Mouse (Mus musculus) embryonic fibroblast, embryonic 13.5 days (primary cell): ENCODE measurements around the gene Atp8a2.

Experiments
- CTCF ChIP-seq: IDR thresholded peaks from 2 replicates; pipeline ENCODE4 v1.5.1; 2011; ENCODE audit warnings: mild to moderate bottlenecking, control low read depth, low read length, moderate library complexity, borderline replicate concordance; ENCODE audit not compliant: insufficient read depth
- POLR2A ChIP-seq: IDR thresholded peaks from 2 replicates; pipeline ENCODE4 v1.6.1; 2011; ENCODE audit warnings: low read depth, mild to moderate bottlenecking, control low read depth, low read length, moderate library complexity

DNA sequence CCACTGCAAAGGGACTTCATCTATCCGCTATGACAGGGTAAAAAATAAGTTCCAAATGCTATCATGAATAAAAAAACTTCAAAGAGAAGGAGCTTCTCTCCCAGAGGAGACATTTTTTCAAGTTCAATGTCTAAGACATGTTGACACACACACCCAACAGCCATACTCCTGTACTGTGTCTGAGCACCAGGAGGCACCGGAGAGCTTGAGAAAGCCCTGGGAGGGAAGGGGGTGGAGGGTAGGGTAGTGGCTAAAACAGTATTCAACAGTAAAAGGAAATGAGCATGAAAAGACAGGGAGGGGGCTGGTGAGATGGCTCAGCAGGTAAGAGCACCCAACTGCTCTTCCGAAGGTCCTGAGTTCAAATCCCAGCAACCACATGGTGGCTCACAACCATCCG lies 58.6 kb downstream of the Atp8a2 start:
- no peak for TF ChIP-seq CTCF
- TF ChIP-seq POLR2A, result no peak
